Mouse (Mus musculus) testis, adult 2 months (tissue): ENCODE measurements at regions not wholly inside any gene's neighbourhood (a gene's known extent, or its start where the extent isn't known, plus 50 kb on each side); places are given as distances from the start of the nearest gene placed in this dataset.

ENCODE experiments used
- CTCF ChIP-seq: fragments of 200-500 bp; IDR thresholded peaks from 2 replicates; pipeline ENCODE4 v1.5.1; 2012; ENCODE audit warnings: low read depth, mild to moderate bottlenecking, inconsistent platforms, low read length, moderate library complexity; ENCODE audit not compliant: control insufficient read depth, insufficient read depth, insufficient replicate concordance
- POLR2A ChIP-seq: fragments of 200-500 bp; IDR thresholded peaks from 2 replicates; pipeline ENCODE4 v1.6.1; 2012; ENCODE audit warnings: low read depth, mild to moderate bottlenecking, inconsistent platforms, low read length, moderate library complexity; ENCODE audit not compliant: control insufficient read depth

DNA sequence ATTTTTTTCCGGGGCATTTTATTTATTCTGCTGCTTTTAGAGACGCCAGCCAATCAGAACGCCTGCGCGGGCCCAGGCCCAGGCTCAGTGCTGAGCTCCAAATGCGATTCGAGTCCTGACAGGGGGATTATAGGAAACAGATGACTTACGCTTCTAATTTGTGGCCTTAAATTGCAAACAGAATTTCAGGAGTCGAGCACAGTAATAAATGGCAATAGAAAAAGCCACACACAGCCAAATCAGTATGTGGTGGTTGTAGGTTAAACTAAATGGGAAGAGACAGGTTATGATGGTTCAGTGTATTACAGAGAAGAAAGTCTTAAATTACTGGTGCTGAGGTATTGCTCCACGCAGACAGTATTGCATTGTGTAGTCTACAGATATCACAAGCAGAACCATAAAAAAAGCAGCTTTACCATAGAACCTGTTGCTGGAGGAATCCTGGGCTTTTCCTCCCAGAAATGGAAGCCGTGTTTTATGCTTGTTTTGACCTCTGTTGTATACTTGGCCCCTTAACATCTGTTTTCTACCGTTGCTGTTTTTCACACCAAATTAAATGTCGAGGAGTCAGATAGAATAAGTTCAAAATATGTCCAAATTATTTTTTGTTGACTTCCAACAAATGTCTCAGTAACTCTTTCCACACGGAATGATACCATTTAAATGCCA lies 110.2 kb upstream of the Zeb2 start:
- TF ChIP-seq CTCF (no peak), POLR2A (no peak)
